Mouse (Mus musculus): ENCODE data around the gene Sec61b. TPM values are rescaled to one million over a fixed set of nuclear protein-coding genes. Genes with fewer than 3 reads are reported as not detected.

The Sec61b gene
- polyA plus RNA-seq, 1 experiment from 2014 or later: 247 TPM

DNA sequence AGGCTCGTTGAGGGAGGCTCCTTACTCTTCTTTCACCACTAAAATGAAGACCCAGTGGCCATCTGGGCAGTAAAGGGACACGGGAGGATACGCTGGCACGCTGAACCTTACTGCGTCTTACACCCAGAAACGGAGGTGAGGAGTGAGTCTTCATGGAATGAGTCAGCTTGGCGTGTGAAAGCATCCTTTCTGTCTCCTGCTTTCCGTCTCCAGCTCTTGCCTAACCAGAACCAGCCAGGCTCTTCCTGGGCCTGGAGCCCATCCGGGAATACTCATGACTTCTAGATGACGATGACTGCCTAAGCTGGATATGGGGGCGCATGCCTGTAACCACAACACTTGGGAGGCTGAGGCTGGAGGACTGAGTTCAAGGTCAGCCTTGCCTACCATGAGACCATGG is 33.5 kb upstream of the Sec61b start:
- H3K4me1 ChIP-seq (replicated peaks): peaks cover 12% of the 10 kb centered on the region
- H3K9ac ChIP-seq: no peak overlapping the region
- no peak overlapping the region for H3K27ac ChIP-seq
- DNase-seq: no peak
- peaks cover 13% of the 10 kb centered on the region for H3K27me3 ChIP-seq
- H3K9me3 ChIP-seq (replicated peaks): no peaks in the 10 kb centered on the region
- H3K4me3 ChIP-seq (replicated peaks): no peak overlapping the region
- H3K36me3 ChIP-seq: no peaks in the 10 kb centered on the region
- 76% methylated on average over 11 of the region's 11 CpGs for WGBS (ENCODE audit: insufficient replicate concordance)
- no peak for ATAC-seq (ENCODE audit: low read depth)
- H3K4me2 ChIP-seq: no peak overlapping the region

- Histone ChIP-seq H3K4me2 (no peak overlapping the region), H3K4me3 (replicated peaks) (no peak overlapping the region), H3K27ac (no peak overlapping the region), H3K36me3 (no peaks in the 10 kb centered on the region), H3K27me3 (0 out of 2 replicates have a peak, but pooled peaks cover 10% of the 10 kb centered on the region), H3K9ac (no peak overlapping the region), H3K4me1 (replicated peaks) (no peaks in the 10 kb centered on the region), H3K9me3 (replicated peaks) (no peaks in the 10 kb centered on the region)
- ATAC-seq (ENCODE audit: low read depth) (no peak), DNase-seq (no peak)
- WGBS (ENCODE audit: insufficient replicate concordance): 64% methylated on average over 3 of the region's 3 CpGs
These were observed 25.9 kb upstream of the Sec61b start for GRCm38 (mm10) chr4:47448526-47448925.

DNA sequence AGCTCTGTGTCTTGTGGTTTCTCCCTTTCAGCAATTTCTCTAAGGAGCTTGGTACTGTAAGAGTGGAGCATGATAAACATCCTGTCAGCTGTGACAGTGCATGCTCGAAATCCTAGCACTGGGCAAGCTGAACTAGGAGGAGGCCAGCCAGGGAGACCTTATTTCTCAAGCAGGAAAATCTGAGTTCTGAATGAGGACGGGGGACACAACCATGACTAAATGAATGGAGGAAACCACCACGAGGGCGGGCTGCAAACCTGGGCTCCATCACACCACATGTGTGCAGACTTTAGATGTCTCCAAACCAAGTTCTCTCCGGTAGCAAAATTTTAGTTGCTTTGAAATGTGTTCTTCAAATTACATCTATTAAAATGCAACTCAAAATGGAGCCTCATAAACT is 25.3 kb upstream of the Sec61b start:
- H3K27me3 ChIP-seq: 0 out of 2 replicates have a peak, but pooled peaks cover 10% of the 10 kb centered on the region
- H3K9ac ChIP-seq: no peak overlapping the region
- H3K4me1 ChIP-seq (replicated peaks): no peaks in the 10 kb centered on the region
- no peak overlapping the region for H3K27ac ChIP-seq
- no peaks in the 10 kb centered on the region for H3K36me3 ChIP-seq
- DNase-seq (no peak), ATAC-seq (ENCODE audit: low read depth) (no peak)
- H3K9me3 ChIP-seq (replicated peaks): no peaks in the 10 kb centered on the region
- H3K4me3 ChIP-seq (replicated peaks): no peak overlapping the region
- WGBS (ENCODE audit: insufficient replicate concordance): 36% methylated on average over 5 of the region's 5 CpGs
- H3K4me2 ChIP-seq: no peak overlapping the region

GRCm38 (mm10) chr4:47449586-47450522 is 24.6 kb upstream of the Sec61b start:
- 0 out of 2 replicates have a peak, but pooled peaks cover 10% of the 10 kb centered on the region for H3K27me3 ChIP-seq
- no peak overlapping the region for H3K9ac ChIP-seq
- no peaks in the 10 kb centered on the region for H3K9me3 ChIP-seq (replicated peaks)
- H3K36me3 ChIP-seq: no peaks in the 10 kb centered on the region
- DNase-seq (no peak), ATAC-seq (ENCODE audit: low read depth) (no peak)
- H3K4me2 ChIP-seq: no peak overlapping the region
- no peak overlapping the region for H3K4me3 ChIP-seq (replicated peaks)
- no peak overlapping the region for H3K27ac ChIP-seq
- 31% methylated on average over 18 of the region's 18 CpGs for WGBS (ENCODE audit: insufficient replicate concordance)
- H3K4me1 ChIP-seq (replicated peaks): no peaks in the 10 kb centered on the region

DNA sequence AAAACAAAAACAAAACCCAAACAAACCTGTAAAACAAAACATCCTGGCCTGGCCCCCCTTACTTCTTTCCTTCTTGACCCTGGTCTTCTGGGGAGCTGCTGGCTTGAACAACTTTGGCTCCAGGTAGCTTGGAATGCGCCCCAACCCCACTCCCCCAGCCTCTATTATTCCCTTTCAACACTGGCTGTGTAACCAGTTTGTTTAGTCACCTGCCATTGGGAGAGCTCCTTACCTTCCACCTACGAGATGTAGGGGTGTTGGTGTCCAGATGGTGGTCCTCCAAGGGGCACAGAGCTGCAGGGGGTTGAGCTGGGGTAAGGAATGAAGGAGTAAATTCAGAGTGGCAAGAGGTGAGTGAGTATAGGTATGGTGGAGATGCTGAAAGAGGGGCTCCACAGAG is 7.3 kb upstream of the Sec61b start:
- Histone ChIP-seq H3K27ac (no peak overlapping the region), H3K4me2 (no peak overlapping the region), H3K4me3 (replicated peaks) (no peak overlapping the region), H3K27me3 (no peaks in the 10 kb centered on the region), H3K9ac (no peak overlapping the region), H3K4me1 (replicated peaks) (no peaks in the 10 kb centered on the region), H3K36me3 (peaks cover 53% of the 10 kb centered on the region), H3K9me3 (replicated peaks) (peaks cover 7% of the 10 kb centered on the region; the same call in 1 of the 2 replicates)
- WGBS (ENCODE audit: insufficient replicate concordance): 80% methylated on average over 2 of the region's 2 CpGs
- no peak for ATAC-seq (ENCODE audit: low read depth)
- no peak for DNase-seq

GRCm38 (mm10) chr4:47473586-47473967 is 881 bp upstream of the Sec61b start:
- no peak for ATAC-seq (ENCODE audit: low read depth)
- peaks cover 34% of the 10 kb centered on the region for H3K4me1 ChIP-seq (replicated peaks)
- H3K9ac ChIP-seq: peak overlapping the region; percentile 87
- no peak for DNase-seq
- 1% methylated on average over 9 of the region's 14 CpGs for WGBS (ENCODE audit: insufficient replicate concordance)
- peak overlapping the region; percentile 77 for H3K4me2 ChIP-seq
- H3K4me3 ChIP-seq (replicated peaks): peak overlapping the region; percentile 88
- H3K36me3 ChIP-seq: peaks cover 66% of the 10 kb centered on the region
- H3K27ac ChIP-seq: peak overlapping the region; percentile 92
- H3K27me3 ChIP-seq: no peaks in the 10 kb centered on the region
- H3K9me3 ChIP-seq (replicated peaks): peaks cover 7% of the 10 kb centered on the region; the same call in 1 of the 2 replicates

GRCm38 (mm10) chr4:47474730-47475643 is 529 bp downstream of the Sec61b start:
- Histone ChIP-seq H3K4me3 (replicated peaks) (peak overlapping the region; percentile 88), H3K36me3 (peaks cover 64% of the 10 kb centered on the region), H3K27me3 (no peaks in the 10 kb centered on the region), H3K27ac (peak overlapping the region; percentile 92), H3K4me2 (peak overlapping the region; percentile 77), H3K4me1 (replicated peaks) (peaks cover 34% of the 10 kb centered on the region), H3K9ac (peak overlapping the region; percentile 86), H3K9me3 (replicated peaks) (no peaks in the 10 kb centered on the region)
- no peak for DNase-seq
- 12% methylated on average over 31 of the region's 31 CpGs for WGBS (ENCODE audit: insufficient replicate concordance)
- ATAC-seq (ENCODE audit: low read depth): peak; percentile 21

- no peak overlapping the region for H3K4me2 ChIP-seq
- H3K27me3 ChIP-seq: no peaks in the 10 kb centered on the region
- H3K36me3 ChIP-seq: peaks cover 65% of the 10 kb centered on the region
- DNase-seq (no peak), ATAC-seq (ENCODE audit: low read depth) (no peak)
- H3K4me3 ChIP-seq (replicated peaks): no peak overlapping the region
- WGBS (ENCODE audit: insufficient replicate concordance): 74% methylated on average over 6 of the region's 6 CpGs
- H3K9ac ChIP-seq: no peak overlapping the region
- no peaks in the 10 kb centered on the region for H3K9me3 ChIP-seq (replicated peaks)
- H3K27ac ChIP-seq: no peak overlapping the region
- H3K4me1 ChIP-seq (replicated peaks): peaks cover 32% of the 10 kb centered on the region
These were observed 3.1 kb downstream of the Sec61b start for GRCm38 (mm10) chr4:47477539-47477938.

- Histone ChIP-seq H3K4me3 (replicated peaks) (no peak overlapping the region), H3K4me1 (replicated peaks) (peaks cover 20% of the 10 kb centered on the region), H3K4me2 (no peak overlapping the region), H3K27ac (no peak overlapping the region), H3K27me3 (no peaks in the 10 kb centered on the region), H3K9ac (no peak overlapping the region), H3K9me3 (replicated peaks) (no peaks in the 10 kb centered on the region), H3K36me3 (peaks cover 70% of the 10 kb centered on the region)
- WGBS (ENCODE audit: insufficient replicate concordance): 87% methylated on average over 13 of the region's 13 CpGs
- ATAC-seq (ENCODE audit: low read depth) (no peak), DNase-seq (no peak)
These were observed 5.6 kb downstream of the Sec61b start for GRCm38 (mm10) chr4:47480095-47480494.

DNA sequence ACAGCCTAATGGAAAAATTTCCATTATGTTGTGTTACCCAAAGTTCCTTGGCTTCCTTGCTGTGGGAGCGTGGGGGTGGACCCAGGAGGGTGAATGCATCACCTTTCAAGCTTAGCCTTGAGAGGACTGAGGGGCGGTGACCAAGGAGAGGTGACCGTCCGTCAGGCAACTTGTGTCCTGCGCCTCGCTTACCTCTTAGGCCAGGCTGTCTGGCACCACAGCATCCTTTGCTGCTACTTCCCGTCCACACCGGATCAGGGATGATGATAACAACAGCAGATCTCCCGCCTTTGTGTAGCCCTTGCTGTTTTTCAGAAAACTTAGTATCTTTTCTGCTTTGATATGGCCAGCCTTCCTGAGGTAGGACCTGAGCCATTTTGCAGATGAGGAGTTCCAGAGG is 6.1 kb downstream of the Sec61b start:
- no peak overlapping the region for H3K27ac ChIP-seq
- H3K36me3 ChIP-seq: peaks cover 70% of the 10 kb centered on the region
- no peak overlapping the region for H3K4me2 ChIP-seq
- no peaks in the 10 kb centered on the region for H3K27me3 ChIP-seq
- DNase-seq: no peak
- no peak overlapping the region for H3K4me3 ChIP-seq (replicated peaks)
- WGBS (ENCODE audit: insufficient replicate concordance): 87% methylated on average over 9 of the region's 9 CpGs
- no peak overlapping the region for H3K9ac ChIP-seq
- H3K9me3 ChIP-seq (replicated peaks): no peaks in the 10 kb centered on the region
- peaks cover 15% of the 10 kb centered on the region for H3K4me1 ChIP-seq (replicated peaks)
- no peak for ATAC-seq (ENCODE audit: low read depth)

GRCm38 (mm10) chr4:47491243-47491642 is 16.8 kb downstream of the Sec61b start:
- Histone ChIP-seq H3K9me3 (replicated peaks) (no peaks in the 10 kb centered on the region), H3K36me3 (no peaks in the 10 kb centered on the region), H3K4me3 (replicated peaks) (no peak overlapping the region), H3K4me1 (replicated peaks) (no peaks in the 10 kb centered on the region), H3K4me2 (no peak overlapping the region), H3K27ac (no peak overlapping the region), H3K27me3 (no peaks in the 10 kb centered on the region), H3K9ac (no peak overlapping the region)
- ATAC-seq (ENCODE audit: low read depth) (no peak), DNase-seq (no peak)
- 77% methylated on average over 6 of the region's 6 CpGs for WGBS (ENCODE audit: insufficient replicate concordance)

Measured in liver, embryonic 13.5 days (tissue).